Mouse (Mus musculus): Measurements from ENCODE around the gene Ewsr1.
A peak's percentile ranks its signal among the peaks of the same experiment; 100 is the strongest.

The Ewsr1 gene

GRCm38 (mm10) chr11:5057064-5057463, 42.0 kb downstream of the Ewsr1 start:
- DNase-seq = peak; percentile 88

- peak; percentile 87 for DNase-seq
These were observed 42.8 kb downstream of the Ewsr1 start for GRCm38 (mm10) chr11:5055945-5056938.

- DNase-seq = peak; percentile 92
These were observed 44.2 kb downstream of the Ewsr1 start for GRCm38 (mm10) chr11:5054874-5055273.

GRCm38 (mm10) chr11:5054151-5054550, 44.9 kb downstream of the Ewsr1 start:
- no peak for DNase-seq

GRCm38 (mm10) chr11:5052200-5052854, 46.7 kb downstream of the Ewsr1 start:
- no peak for DNase-seq

GRCm38 (mm10) chr11:5051629-5052028, 47.4 kb downstream of the Ewsr1 start:
- DNase-seq = no peak

- DNase-seq = no peak
These were observed 52.6 kb downstream of the Ewsr1 start for GRCm38 (mm10) chr11:5046321-5046926.

- no peak for DNase-seq
These were observed 56.3 kb downstream of the Ewsr1 start for GRCm38 (mm10) chr11:5042645-5043381.

- no peak for DNase-seq
These were observed 57.8 kb downstream of the Ewsr1 start for GRCm38 (mm10) chr11:5041144-5041780.

- DNase-seq = no peak
These were observed 58.5 kb downstream of the Ewsr1 start for GRCm38 (mm10) chr11:5040585-5040984.

- DNase-seq = peak; percentile 93
These were observed 61.8 kb downstream of the Ewsr1 start for GRCm38 (mm10) chr11:5037146-5037854.

GRCm38 (mm10) chr11:5035421-5035820, 63.6 kb downstream of the Ewsr1 start:
- no peak for DNase-seq

GRCm38 (mm10) chr11:5033136-5033535, 65.9 kb downstream of the Ewsr1 start:
- peak; percentile 97 for DNase-seq

- no peak for DNase-seq
These were observed 66.4 kb downstream of the Ewsr1 start for GRCm38 (mm10) chr11:5032706-5033105.

GRCm38 (mm10) chr11:5028228-5028627, 70.8 kb downstream of the Ewsr1 start:
- DNase-seq = no peak

- no peak for DNase-seq
These were observed 74.0 kb downstream of the Ewsr1 start for GRCm38 (mm10) chr11:5025108-5025507.
